In the genomic region with DNA sequence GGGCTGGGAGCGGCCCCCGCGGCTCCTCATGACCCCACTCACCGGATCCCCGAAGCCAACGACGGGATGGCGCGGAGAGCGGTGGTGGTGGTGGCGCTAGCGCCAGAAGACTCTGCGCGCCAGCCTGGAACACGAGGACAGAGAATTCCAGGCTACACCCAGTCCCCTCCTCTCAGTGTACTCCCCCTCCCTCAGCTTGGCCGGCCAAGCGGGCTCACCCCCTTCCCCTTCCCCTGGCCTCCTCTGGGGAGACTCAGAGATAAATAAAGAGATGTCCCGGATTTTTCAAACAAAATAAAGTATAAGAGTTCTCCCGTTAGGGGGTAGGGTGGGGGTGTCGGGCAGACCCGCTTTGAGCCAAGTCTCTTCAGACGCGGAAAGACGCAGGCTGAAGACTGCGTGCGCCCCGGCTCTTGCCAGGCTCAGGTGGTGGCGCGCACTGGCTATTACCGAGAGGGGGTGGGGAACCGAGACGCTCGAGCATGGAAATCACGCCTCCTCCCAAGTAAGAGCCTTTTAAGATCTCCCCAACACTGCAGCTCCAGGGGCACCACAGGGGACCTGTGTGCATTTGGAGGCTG, we compare ENCODE assay signal across 8 mouse cellular contexts. TPM values are rescaled to one million over a fixed set of nuclear protein-coding genes. Genes with fewer than 3 reads are reported as not detected.
A peak's percentile ranks its signal among the peaks of the same experiment; 100 is the strongest.
DNase-seq lines count a peak whose midpoint lies in the region; ATAC-seq and TF ChIP-seq lines count a peak whose summit lies in the region.

A gene (minus strand): TSS at position 114 of the 581 bp plus-strand sequence.

- intact Hi-C loops in left cerebral cortex, postnatal 25 days (cut with DNase I), result loop anchor here (10.0 kb wide), 1 partner anchor 1681 kb away; no protein-coding TSS in a partner anchor

- peak; percentile 84 for ATAC-seq in forebrain, embryonic 16.5 days
- ATAC-seq in neural tube, embryonic 12.5 days (ENCODE audit: low FRiP score, low read depth), result peak; percentile 84

- peaks cover 8% of the 10 kb centered on the region; the same call in 1 of the 2 replicates for H3K27me3 ChIP-seq in forebrain, embryonic 16.5 days (replicated peaks; ENCODE audit: control insufficient read depth, insufficient read depth, low read length)
- H3K27me3 ChIP-seq in neural tube, embryonic 12.5 days (replicated peaks), result peaks cover 29% of the 10 kb centered on the region

- DNase-seq in layer of hippocampus, adult 2 months (ENCODE audit: low spot score in 2 of 2), result peak in 1 of 2 experiments; percentile 18
- DNase-seq in layer of hippocampus, adult 8-10 months (ENCODE audit: low spot score in 2 of 2), result no peak
- DNase-seq in cerebellum, adult 18-20 months, result peak; percentile 61 to 67
- DNase-seq in left cerebral cortex, postnatal 25 days (ENCODE audit: low spot score in 2 of 2), result peak; percentile 34 to 48
- DNase-seq in T-cell, adult 2 months (ENCODE audit: low spot score), result no peak
- DNase-seq in thymus, postnatal 4 days, result no peak

- peak within 1 kb of the TSS; percentile 63 for H3K9ac ChIP-seq in forebrain, embryonic 16.5 days (replicated peaks; ENCODE audit: low read depth, low read length)
- H3K9ac ChIP-seq in neural tube, embryonic 12.5 days, result peak within 1 kb of the TSS; percentile 33; the same call in 1 of the 2 replicates

- H3K4me1 ChIP-seq in forebrain, embryonic 16.5 days (replicated peaks; ENCODE audit: control insufficient read depth, insufficient read depth, low read length), result peaks cover 4% of the 10 kb centered on the region
- no peaks in the 10 kb centered on the region for H3K4me1 ChIP-seq in neural tube, embryonic 12.5 days

- H3K27ac ChIP-seq in layer of hippocampus, adult 2 months, result peak within 1 kb of the TSS; percentile 72
- H3K27ac ChIP-seq in forebrain, embryonic 16.5 days (ENCODE audit: low read length), result no peak within 1 kb of the TSS
- H3K27ac ChIP-seq in neural tube, embryonic 12.5 days, result no peak within 1 kb of the TSS

- peak within 1 kb of the TSS; percentile 56 for H3K4me3 ChIP-seq in layer of hippocampus, adult 2 months
- H3K4me3 ChIP-seq in forebrain, embryonic 16.5 days (replicated peaks; ENCODE audit: low read length), result peak within 1 kb of the TSS; percentile 51
- peak within 1 kb of the TSS; percentile 45 for H3K4me3 ChIP-seq in neural tube, embryonic 12.5 days

- WGBS in forebrain, embryonic 16.5 days, result 18% methylated on average over 19 of the region's 34 CpGs
- 20% methylated on average over 30 of the region's 34 CpGs for WGBS in neural tube, embryonic 12.5 days

- peak within 1 kb of the TSS; percentile 79 for H3K4me2 ChIP-seq in forebrain, embryonic 16.5 days (ENCODE audit: low read length)
- H3K4me2 ChIP-seq in neural tube, embryonic 12.5 days (replicated peaks), result peak within 1 kb of the TSS; percentile 89

- TF ChIP-seq CTCF in layer of hippocampus, adult 2 months (conservative IDR thresholded peaks at IDR 0.05), result no peak

- H3K36me3 ChIP-seq in forebrain, embryonic 16.5 days (ENCODE audit: control insufficient read depth, insufficient read depth), result no peaks in the 10 kb centered on the region
- H3K36me3 ChIP-seq in neural tube, embryonic 12.5 days, result no peaks in the 10 kb centered on the region

- H3K9me3 ChIP-seq in forebrain, embryonic 16.5 days (ENCODE audit: control insufficient read depth, low read length), result no peaks in the 10 kb centered on the region
- H3K9me3 ChIP-seq in neural tube, embryonic 12.5 days, result no peaks in the 10 kb centered on the region

RNA-seq across cellular contexts. Expression of the gene that starts here (rescaled TPM):
- total RNA-seq in layer of hippocampus, adult 2 months (2021), result 1 to 10 TPM; 5.8 to 6.6 TPM
- total RNA-seq in layer of hippocampus, adult 8-10 months (2022), result 10 to 100 TPM in 2 of 4 experiments, 1 to 10 TPM in 2; 6.8 to 12.0 (median 9.6) TPM
- 3.5 and 3.9 TPM in 2 replicates for polyA plus RNA-seq in forebrain, embryonic 16.5 days (2015; fragmentation: Nextera tagmentation; extraction: Ambion mirVana)
- 10 to 100 TPM; 18.8 to 19.6 TPM for total RNA-seq in left cerebral cortex, postnatal 25 days (2021)
- 2.6 and 2.7 TPM in 2 replicates for polyA plus RNA-seq in neural tube, embryonic 12.5 days (2016; fragmentation: Nextera tagmentation; extraction: Ambion mirVana)

Comparison
In these comparisons a context has a peak if more than half of its experiments do, and no peak if none do; other contexts are left out.
1. DNase-seq: peak in cerebellum, adult 18-20 months (2 of 2) and left cerebral cortex, postnatal 25 days (2 of 2); none in layer of hippocampus, adult 8-10 months (0 of 2), T-cell, adult 2 months (single experiment) and thymus, postnatal 4 days (single experiment).
2. Peak in every context shown above with its lines, with median percentiles within 50 percentile points of each other: H3K4me3 ChIP-seq.